Comparison of ENCODE assay signal across 8 mouse cellular contexts in the genomic region with DNA sequence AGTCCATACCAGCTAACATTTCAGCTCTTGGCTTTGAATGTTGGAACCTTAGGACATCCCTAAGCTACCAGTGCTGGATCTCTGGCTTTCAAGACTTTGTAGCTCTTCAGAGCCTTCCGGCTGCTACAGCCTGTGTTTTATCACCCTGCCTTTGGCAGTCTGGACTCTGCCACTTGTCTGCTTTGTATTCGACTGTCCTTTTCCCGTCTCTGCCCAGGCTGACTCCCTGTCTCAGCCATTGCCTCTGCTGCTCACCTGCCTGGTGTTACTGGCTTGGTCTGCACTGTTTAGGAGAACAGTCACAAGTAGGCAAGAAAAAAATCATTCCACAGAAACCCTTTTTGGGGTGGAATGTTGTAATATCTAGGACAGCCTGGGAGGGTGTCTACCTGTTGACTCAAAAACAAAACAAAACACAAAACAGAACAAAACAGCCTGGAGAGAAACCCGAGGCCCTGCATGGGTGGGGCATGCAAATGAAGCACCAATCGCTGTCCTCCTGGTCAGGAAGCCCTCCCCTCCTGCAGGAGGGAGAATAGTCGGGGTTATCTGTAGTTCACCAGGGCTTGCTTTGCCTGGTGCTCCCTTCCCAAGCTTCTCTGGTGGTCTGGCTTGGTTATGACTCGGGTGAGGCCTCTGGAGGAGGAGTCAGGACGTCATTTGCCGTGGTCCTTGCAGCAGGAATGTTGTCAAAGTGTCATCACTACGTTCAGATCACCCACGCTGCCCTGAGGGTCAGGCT. TPM values are rescaled to one million over a fixed set of nuclear protein-coding genes. Genes with fewer than 3 reads are reported as not detected.
DNase-seq lines count a peak whose midpoint lies in the region; ATAC-seq lines count a peak whose summit lies in the region.

No protein-coding gene starts in this region.

- peak overlapping the region; percentile 39 for H3K9ac ChIP-seq in intestine, embryonic 16.5 days (ENCODE audit: low read depth, low read length)
- no peak overlapping the region for H3K9ac ChIP-seq in liver, embryonic 16.5 days (ENCODE audit: low read depth, low read length)
- peak overlapping the region; percentile 12; the same call in 1 of the 2 replicates for H3K9ac ChIP-seq in stomach, embryonic 16.5 days (ENCODE audit: low read length)

- no peaks in the 10 kb centered on the region for H3K36me3 ChIP-seq in intestine, embryonic 16.5 days (ENCODE audit: control insufficient read depth, insufficient read depth, low read length)
- H3K36me3 ChIP-seq in liver, embryonic 16.5 days (ENCODE audit: control insufficient read depth, insufficient read depth): no peaks in the 10 kb centered on the region
- no peaks in the 10 kb centered on the region for H3K36me3 ChIP-seq in stomach, embryonic 16.5 days (ENCODE audit: control insufficient read depth, insufficient read depth, low read length)

- H3K27ac ChIP-seq in intestine, embryonic 16.5 days (ENCODE audit: low read length): peak overlapping the region; percentile 89
- H3K27ac ChIP-seq in liver, embryonic 16.5 days (ENCODE audit: low read length): no peak overlapping the region
- peak overlapping the region; percentile 8 for H3K27ac ChIP-seq in stomach, embryonic 16.5 days (ENCODE audit: low read length)

- H3K27me3 ChIP-seq in intestine, embryonic 16.5 days (replicated peaks; ENCODE audit: control insufficient read depth, insufficient read depth, low read length): no peaks in the 10 kb centered on the region
- no peaks in the 10 kb centered on the region for H3K27me3 ChIP-seq in liver, embryonic 16.5 days (ENCODE audit: control insufficient read depth, insufficient read depth, low read depth, low read length)
- no peaks in the 10 kb centered on the region for H3K27me3 ChIP-seq in stomach, embryonic 16.5 days (ENCODE audit: control insufficient read depth, insufficient read depth, low read length)

- peak overlapping the region; percentile 45 for H3K4me3 ChIP-seq in intestine, embryonic 16.5 days (ENCODE audit: low read length)
- no peak overlapping the region for H3K4me3 ChIP-seq in liver, embryonic 16.5 days (ENCODE audit: low read depth, low read length)
- H3K4me3 ChIP-seq in stomach, embryonic 16.5 days (replicated peaks; ENCODE audit: low read length): peak overlapping the region; percentile 31

- peak; percentile 49 for DNase-seq in urinary bladder, postnatal 14 days (ENCODE audit: low spot score)
- no peak for DNase-seq in urinary bladder, adult 2 months (ENCODE audit: low spot score)
- DNase-seq in heart, adult 18-20 months: peak; percentile 68 to 70
- no peak for DNase-seq in spleen, postnatal 36 days (ENCODE audit: low spot score in 2 of 2)

- H3K4me1 ChIP-seq in intestine, embryonic 16.5 days (ENCODE audit: control insufficient read depth, insufficient read depth, low read length): peaks cover 30% of the 10 kb centered on the region
- peaks cover 2% of the 10 kb centered on the region; the same call in 1 of the 2 replicates for H3K4me1 ChIP-seq in liver, embryonic 16.5 days (ENCODE audit: control insufficient read depth, low read depth, low read length)
- H3K4me1 ChIP-seq in stomach, embryonic 16.5 days (ENCODE audit: control insufficient read depth, insufficient read depth, low read length): peaks cover 16% of the 10 kb centered on the region

- H3K9me3 ChIP-seq in intestine, embryonic 16.5 days (ENCODE audit: control insufficient read depth, low read length): no peaks in the 10 kb centered on the region
- H3K9me3 ChIP-seq in liver, embryonic 16.5 days (replicated peaks; ENCODE audit: control insufficient read depth, low read length): no peaks in the 10 kb centered on the region
- no peaks in the 10 kb centered on the region for H3K9me3 ChIP-seq in stomach, embryonic 16.5 days (replicated peaks; ENCODE audit: control insufficient read depth, low read length)

- 3% methylated on average over 11 of the region's 11 CpGs for WGBS in intestine, embryonic 16.5 days
- 13% methylated on average over 11 of the region's 11 CpGs for WGBS in liver, embryonic 16.5 days (ENCODE audit: insufficient replicate concordance)
- WGBS in stomach, embryonic 16.5 days: 6% methylated on average over 11 of the region's 11 CpGs

- peak; percentile 82 for ATAC-seq in intestine, embryonic 16.5 days
- ATAC-seq in liver, embryonic 16.5 days (ENCODE audit: low read depth): peak; percentile 80
- ATAC-seq in stomach, embryonic 16.5 days (ENCODE audit: insufficient read depth, low FRiP score): peak; percentile 84
- ATAC-seq in frontal cortex, adult (ENCODE audit: low TSS enrichment): no peak

- H3K4me2 ChIP-seq in intestine, embryonic 16.5 days (ENCODE audit: low read depth, low read length): peak overlapping the region; percentile 57
- H3K4me2 ChIP-seq in liver, embryonic 16.5 days (ENCODE audit: low read depth, low read length): peak overlapping the region; percentile 43
- peak overlapping the region; percentile 46 for H3K4me2 ChIP-seq in stomach, embryonic 16.5 days (ENCODE audit: low read depth, low read length)

RNA-seq across cellular contexts. Expression of a gene that starts 19.0 kb away (rescaled TPM):
- 18.1 and 25.9 TPM in 2 replicates for polyA plus RNA-seq in urinary bladder, adult 2 months (2012; rRNA removed)
- total RNA-seq in heart, adult 18-20 months (2021): 10 to 100 TPM; 39.1 to 44.2 TPM
- polyA plus RNA-seq in intestine, embryonic 16.5 days (2015; fragmentation: Nextera tagmentation; extraction: Ambion mirVana): 56.8 and 60.7 TPM in 2 replicates
- 3.0 and 3.1 TPM in 2 replicates for polyA plus RNA-seq in liver, embryonic 16.5 days (2015; fragmentation: Nextera tagmentation; extraction: Ambion mirVana)
- 42.0 and 48.7 TPM in 2 replicates for polyA plus RNA-seq in stomach, embryonic 16.5 days (2015; fragmentation: Nextera tagmentation; extraction: Ambion mirVana)

Comparison
In these comparisons a context has a peak if more than half of its experiments do, and no peak if none do; other contexts are left out.
1. DNase-seq: peak in urinary bladder, postnatal 14 days (single experiment) and heart, adult 18-20 months (2 of 2); none in urinary bladder, adult 2 months (single experiment) and spleen, postnatal 36 days (0 of 2).
2. Peak in every context shown above with its lines, with median percentiles within 50 percentile points of each other: H3K4me2 ChIP-seq.